Mouse (Mus musculus) E14TG2a.4 (cell line): ENCODE data around the gene Rasal1.

Experiments used
- CTCF ChIP-seq: conservative IDR thresholded peaks from 2 replicates; pipeline ENCODE4 v1.5.1; 2014; ENCODE audit warnings: low read length
- POU5F1 ChIP-seq: IDR thresholded peaks from 2 replicates; pipeline ENCODE4 v1.6.1; 2014; ENCODE audit warnings: low read length, borderline replicate concordance

GRCm38 (mm10) chr5:120671865-120672264 lies 23.3 kb downstream of the Rasal1 start:
- no peak for TF ChIP-seq CTCF
- no peak for TF ChIP-seq POU5F1
